Mouse (Mus musculus): ENCODE data around the gene AI597479.

Gene AI597479

GRCm38 (mm10) chr1:43098031-43098984 is at the start of gene AI597479, which contains the start of gene Tgfbrap1:
Gene AI597479, plus strand, starts transcription at chr1:43098710.
Gene Tgfbrap1, minus strand, starts transcription at chr1:43098637.
- peak; percentile 94 for DNase-seq (ENCODE audit: low spot score)

- no peak for DNase-seq (ENCODE audit: low spot score)
Measured at GRCm38 (mm10) chr1:43051903-43052302, 46.6 kb upstream of the AI597479 start.

GRCm38 (mm10) chr1:43065615-43066310 is 32.7 kb upstream of the AI597479 start:
- DNase-seq (ENCODE audit: low spot score), result peak; percentile 25

- no peak for DNase-seq (ENCODE audit: low spot score)
Measured at GRCm38 (mm10) chr1:43066573-43066972, 31.9 kb upstream of the AI597479 start.

- no peak for DNase-seq (ENCODE audit: low spot score)
Measured at GRCm38 (mm10) chr1:43067551-43067950, 31.0 kb upstream of the AI597479 start.

- DNase-seq (ENCODE audit: low spot score), result no peak
Measured at GRCm38 (mm10) chr1:43070726-43071125, 27.8 kb upstream of the AI597479 start.

- no peak for DNase-seq (ENCODE audit: low spot score)
Measured at GRCm38 (mm10) chr1:43072028-43072427, 26.5 kb upstream of the AI597479 start.

- no peak for DNase-seq (ENCODE audit: low spot score)
Measured at GRCm38 (mm10) chr1:43072561-43072960, 25.9 kb upstream of the AI597479 start.

- DNase-seq (ENCODE audit: low spot score), result no peak
Measured at GRCm38 (mm10) chr1:43074791-43075190, 23.7 kb upstream of the AI597479 start.

- DNase-seq (ENCODE audit: low spot score), result no peak
Measured at GRCm38 (mm10) chr1:43078124-43078523, 20.4 kb upstream of the AI597479 start.

- no peak for DNase-seq (ENCODE audit: low spot score)
Measured at GRCm38 (mm10) chr1:43082946-43083345, 15.6 kb upstream of the AI597479 start.

GRCm38 (mm10) chr1:43090418-43090817 is 8.1 kb upstream of the AI597479 start:
- DNase-seq (ENCODE audit: low spot score), result no peak

GRCm38 (mm10) chr1:43091306-43092055 is 7.0 kb upstream of the AI597479 start:
- DNase-seq (ENCODE audit: low spot score), result peak; percentile 8

GRCm38 (mm10) chr1:43092056-43093015 is 6.2 kb upstream of the AI597479 start:
- peak; percentile 61 for DNase-seq (ENCODE audit: low spot score)

GRCm38 (mm10) chr1:43094206-43094605 is 4.3 kb upstream of the AI597479 start:
- no peak for DNase-seq (ENCODE audit: low spot score)

- DNase-seq (ENCODE audit: low spot score), result no peak
Measured at GRCm38 (mm10) chr1:43108729-43109128, 10.2 kb downstream of the AI597479 start.

GRCm38 (mm10) chr1:43110556-43110955 is 12.0 kb downstream of the AI597479 start:
- DNase-seq (ENCODE audit: low spot score), result peak; percentile 51

- DNase-seq (ENCODE audit: low spot score), result peak; percentile 40
Measured at GRCm38 (mm10) chr1:43112882-43113281, 14.4 kb downstream of the AI597479 start.

GRCm38 (mm10) chr1:43117435-43117834 is 18.9 kb downstream of the AI597479 start:
- no peak for DNase-seq (ENCODE audit: low spot score)

- no peak for DNase-seq (ENCODE audit: low spot score)
Measured at GRCm38 (mm10) chr1:43120950-43121349, 22.4 kb downstream of the AI597479 start.

GRCm38 (mm10) chr1:43122616-43123015 is 24.1 kb downstream of the AI597479 start:
- DNase-seq (ENCODE audit: low spot score), result no peak

All from urinary bladder, postnatal 25 days (tissue).